Mouse (Mus musculus) heart, adult 9 months (tissue): ENCODE data around the gene Elovl6.

Experiments used
- DNase-seq, 2 experiments: peaks; one replicate each; pipeline ENCODE4 v3.0.0; 2022; ENCODE audit warnings: low spot score in 2 of 2

Elovl6 gene

DNA sequence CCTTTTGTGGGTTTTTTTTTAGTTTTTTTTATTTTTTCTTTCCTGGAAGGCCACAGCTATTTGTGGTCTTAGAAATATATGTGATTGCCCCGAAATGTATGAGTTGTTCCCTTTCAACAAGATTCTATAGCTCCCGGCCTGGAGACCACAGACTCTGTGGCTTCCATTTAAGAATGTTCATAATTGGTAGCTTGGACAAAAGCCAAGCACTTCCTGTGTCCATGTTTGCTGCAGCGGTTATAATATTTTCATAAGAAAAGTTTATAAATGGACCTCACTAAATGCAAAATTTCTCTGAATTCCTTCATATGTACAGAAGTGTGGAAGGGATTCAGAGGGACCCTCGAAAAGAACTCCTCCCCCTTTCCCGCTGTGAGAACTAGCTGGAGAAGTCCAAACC, 114.6 kb downstream of the Elovl6 start:
- DNase-seq = no peak

DNA sequence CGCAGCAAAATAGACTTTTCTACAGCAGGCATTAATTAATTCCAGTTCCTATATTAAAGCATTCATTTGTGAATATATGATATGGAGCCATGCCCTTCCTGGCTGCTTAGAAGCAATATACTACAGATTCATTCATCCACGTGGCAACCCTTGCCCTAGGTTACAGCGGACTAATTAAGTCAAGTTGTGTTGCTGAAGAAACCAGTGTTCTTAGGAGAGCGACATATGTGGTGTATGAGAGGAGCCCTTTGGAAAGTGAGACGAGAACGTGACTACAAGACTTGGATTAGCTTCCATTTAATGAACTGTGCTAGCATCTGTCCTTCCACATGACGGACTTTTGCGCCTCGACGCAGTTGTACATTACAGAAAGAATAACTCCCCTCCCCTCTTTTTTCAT, 115.2 kb downstream of the Elovl6 start:
- DNase-seq = no peak

DNA sequence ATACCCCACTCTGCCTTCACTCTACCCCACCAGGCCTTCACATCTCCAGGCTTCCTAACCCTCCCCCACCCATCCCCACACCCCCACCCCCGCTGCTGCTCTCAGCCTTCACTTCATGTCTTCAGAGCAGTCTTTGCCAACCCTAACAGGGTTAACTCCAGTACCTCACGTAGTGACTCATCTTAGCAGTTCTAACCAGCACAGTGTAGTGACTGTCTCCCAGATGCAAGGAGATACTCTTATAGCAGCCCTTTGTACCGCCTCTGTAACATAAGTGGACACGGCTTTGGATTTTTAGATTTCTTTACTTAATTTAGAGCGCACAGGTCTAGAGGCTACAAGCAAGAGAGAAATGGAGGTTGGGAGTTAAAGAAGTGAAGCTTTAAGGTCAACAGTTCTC, 116.4 kb downstream of the Elovl6 start:
- no peak for DNase-seq

DNA sequence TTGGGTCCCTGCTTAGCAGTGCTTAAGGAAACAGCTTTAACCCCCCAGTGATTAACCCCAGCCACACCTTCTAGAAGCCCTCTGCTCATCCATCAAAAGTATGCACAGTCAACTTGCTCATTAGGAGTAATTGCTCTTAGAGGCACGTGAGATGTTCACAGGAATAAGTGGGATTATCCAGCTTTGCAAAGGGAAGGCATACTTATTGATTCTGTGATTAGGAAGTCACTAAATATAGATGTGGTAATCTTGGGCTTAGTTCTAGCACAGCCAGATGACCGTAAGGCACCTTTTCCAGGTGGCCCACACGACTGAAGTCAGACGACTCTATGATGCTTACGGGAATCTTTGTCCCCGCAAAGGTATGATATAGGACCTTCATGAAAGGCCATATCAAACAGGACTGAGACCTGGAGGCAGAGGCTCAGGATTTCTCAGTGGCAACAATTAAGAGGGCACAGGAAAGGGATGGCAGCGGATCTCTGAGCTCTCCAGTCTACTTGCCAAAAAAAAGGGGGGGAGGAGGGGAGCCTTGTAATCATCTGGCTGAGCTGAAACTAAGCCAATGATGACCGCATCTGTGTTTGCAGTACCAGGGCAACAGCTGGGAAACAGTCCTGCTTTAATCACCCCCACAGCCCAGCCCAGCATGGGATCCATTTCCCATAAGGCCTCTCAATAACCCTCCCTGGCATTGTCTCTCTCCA, 117.6 kb downstream of the Elovl6 start:
- DNase-seq = peak; percentile 29 to 46

DNA sequence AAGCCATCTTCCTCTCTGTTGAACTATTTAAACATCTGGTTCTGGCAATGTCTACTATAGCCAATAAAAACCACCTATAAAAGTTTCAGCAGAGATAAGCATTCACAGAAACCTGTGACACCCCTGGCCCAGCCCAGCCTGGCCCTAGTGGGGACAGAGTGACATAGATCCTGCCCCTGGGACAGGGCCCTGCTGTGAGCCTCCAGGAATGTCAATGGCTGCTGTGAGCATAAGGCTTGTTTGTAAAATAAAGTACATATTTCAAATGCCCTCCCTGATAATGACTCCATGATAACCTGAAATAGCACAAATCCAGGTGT, 118.1 kb downstream of the Elovl6 start:
- DNase-seq = no peak

DNA sequence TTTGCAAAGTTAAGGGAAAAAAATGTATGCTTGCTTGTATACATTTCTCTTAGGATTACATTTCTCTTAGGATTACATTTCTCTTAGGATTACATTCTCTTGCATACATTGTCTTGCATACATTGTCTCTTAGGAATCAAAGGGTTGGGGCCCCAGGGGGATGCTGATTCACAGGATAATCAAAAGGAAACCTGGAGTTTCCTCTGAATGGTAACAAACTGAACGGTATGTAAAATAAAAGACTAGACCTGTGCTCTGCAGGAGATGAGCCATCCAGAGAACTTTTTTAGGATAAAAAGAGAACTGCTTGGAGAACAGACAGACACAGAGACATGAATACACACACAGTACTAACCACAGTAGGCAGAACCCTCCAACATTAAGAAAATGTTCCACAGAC, 118.8 kb downstream of the Elovl6 start:
- DNase-seq = no peak

DNA sequence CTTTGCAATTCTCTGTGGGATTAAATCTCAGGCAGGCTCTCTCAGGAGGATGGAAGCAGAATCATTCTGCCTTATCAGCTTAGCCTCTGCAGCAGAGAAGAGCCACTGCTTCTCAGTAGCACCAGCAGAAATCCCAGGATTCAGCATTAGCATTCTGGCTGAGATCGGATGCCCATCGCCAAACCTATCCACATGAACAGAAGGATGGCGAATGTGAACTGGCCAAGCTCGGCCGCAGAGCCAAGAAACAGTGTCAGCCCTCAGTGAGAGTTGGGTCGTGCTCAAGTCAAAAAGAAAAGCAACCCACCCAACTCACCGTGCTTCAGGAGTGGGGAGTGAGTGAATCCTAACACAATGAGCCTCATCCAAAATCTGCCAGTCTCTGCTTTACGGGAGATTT, 119.6 kb downstream of the Elovl6 start:
- DNase-seq = no peak

DNA sequence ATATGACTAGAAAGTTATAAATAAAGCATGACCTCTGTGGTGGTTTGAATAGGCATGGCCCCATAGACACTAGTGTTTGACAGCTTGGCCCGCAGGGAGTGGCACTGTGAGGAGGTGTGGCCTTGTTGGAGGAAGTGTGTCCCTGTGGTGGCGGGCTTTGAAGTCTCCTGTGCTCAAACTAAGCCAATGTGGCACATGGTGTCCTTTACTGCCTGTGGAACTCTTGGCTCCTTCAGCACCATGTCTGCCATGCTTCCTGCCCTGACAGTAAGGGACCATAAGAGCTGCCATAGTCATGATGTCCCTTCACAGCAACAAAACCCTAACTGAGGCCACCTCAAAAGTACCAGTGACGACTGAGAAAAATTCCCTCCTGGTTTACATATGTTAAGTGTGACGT, 120.3 kb downstream of the Elovl6 start:
- DNase-seq = no peak

DNA sequence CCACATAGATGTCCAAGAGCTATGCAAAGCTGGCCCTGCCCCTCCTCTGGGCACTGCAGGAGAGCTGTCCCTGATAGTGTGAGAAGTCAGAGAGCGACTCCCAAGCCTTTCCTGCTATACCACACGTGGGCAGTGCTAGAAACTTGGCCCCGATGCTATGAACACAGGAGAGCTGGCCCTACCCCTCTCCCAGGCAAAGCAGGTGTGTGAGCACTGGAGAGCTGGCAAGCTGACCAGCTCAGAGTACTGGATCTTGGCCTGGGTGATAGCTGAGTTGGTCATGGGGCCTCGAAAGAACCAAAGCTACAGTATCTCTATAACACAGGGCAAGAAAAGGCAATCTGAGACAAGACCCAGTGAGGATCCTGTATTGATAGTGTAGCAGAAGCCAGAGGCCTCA, 124.4 kb downstream of the Elovl6 start:
- no peak for DNase-seq

DNA sequence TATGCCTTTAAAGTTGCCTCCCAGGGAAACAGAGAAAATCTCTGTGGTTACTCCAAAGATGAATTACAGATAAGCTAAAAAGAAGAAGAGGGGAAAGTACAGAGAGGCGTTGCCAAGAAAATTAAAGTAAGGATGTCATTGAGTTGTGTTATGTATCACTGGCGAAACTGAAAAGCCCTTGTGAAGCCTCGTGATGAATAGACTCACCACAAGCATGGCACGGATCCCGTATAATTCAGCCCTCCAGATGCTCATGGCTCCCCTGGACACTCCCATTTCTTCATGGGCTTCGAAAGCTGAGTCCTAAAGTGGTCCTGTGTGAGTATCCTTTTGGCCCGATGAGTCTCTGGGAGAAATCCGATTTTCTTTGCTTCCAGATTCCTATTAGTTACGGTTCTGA, 125.1 kb downstream of the Elovl6 start:
- DNase-seq = no peak

DNA sequence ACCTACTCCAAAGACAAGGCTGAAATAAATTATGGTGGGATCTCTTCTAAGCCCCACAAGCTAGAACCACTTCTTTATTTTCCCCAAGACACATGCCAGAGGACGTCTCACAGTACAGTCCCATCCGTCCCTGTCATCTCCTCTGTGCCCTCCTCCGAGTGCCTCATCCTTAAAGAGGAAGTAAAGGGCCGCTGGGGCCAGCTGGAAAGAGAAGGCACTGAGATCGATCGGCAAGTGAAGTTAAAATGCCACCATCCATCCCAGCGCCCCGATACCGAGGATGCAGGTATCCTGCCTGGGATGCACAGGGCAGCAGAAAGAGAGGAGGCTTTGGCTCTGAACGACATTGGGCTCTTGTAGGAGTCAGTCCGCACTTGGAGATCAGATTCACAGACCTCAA, 125.6 kb downstream of the Elovl6 start:
- DNase-seq = no peak

DNA sequence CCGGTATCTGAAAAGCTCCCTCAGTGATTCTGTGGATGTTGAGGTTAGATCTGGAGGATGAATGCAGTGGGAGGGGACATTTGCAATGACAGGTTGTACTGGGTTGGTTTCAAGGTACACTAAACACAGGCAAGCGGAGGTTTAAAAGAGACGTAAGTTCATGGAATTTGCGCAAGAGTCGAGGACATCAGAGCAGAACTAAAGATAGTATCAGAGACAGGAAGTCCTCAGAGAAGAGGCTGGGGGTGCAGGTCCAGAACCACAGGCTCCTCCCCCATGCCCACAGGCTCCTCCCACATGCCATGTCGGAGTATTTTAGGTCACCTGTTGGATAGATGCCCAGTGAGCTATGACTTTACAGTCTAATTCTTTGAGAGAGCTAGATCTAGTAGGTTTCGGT, 126.6 kb downstream of the Elovl6 start:
- no peak for DNase-seq

DNA sequence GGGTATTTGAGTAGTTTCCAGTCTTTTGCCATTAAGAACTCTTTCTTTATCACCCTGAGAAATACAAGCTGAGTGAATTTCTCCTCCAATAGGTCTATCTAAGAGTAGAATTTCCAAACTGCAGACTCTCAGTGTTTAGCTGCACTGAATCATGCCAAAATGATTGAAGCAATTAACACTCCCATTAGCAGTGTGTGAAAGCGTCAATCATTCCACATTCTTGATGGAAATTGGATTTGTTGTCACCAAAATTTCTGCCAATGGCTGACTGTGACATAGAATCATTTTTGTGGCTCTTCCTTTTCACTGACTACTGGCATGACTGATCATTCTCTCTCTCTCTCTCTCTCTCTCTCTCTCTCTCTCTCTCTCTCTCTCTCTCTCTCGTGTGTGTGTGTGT, 131.8 kb downstream of the Elovl6 start:
- no peak for DNase-seq

DNA sequence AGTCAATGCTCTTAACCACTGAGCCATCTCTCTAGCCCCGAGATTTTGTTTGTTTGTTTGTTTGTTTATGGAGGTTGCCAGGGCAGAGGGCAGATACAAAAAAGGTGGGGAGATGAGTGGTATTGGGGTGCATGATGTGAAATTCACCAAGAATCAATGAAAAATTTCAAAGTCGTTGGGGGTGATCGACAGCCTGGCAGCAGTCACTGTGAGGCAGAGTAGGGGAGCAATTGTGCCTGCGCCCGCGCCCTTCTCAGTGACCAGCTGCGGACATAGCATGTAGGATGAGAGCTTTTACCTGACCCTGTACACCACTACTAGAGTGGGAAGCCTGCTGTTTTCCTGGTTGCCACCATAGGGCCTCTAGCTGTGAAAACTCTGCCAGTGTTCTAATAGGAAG, 143.8 kb downstream of the Elovl6 start:
- DNase-seq = no peak

DNA sequence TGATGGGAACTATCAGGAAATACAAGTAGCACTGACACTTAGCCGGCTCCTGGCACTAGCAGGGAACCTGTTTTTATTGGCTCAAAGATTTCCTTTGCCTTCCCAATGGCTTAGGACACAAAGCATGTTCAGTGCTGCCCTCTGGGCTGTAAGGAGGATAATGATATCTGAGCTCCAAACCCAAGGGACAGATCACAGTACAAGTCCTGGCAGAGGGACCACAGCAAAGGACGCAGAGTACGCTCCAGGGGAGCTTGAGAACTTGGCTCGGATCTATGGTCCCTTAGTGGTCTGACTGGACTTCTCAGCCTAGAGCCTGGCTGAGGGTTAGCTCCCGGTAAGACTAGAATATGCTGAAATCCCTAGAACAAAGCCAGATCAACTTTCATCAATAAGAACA, 148.1 kb downstream of the Elovl6 start:
- DNase-seq = peak; percentile 56 to 71

DNA sequence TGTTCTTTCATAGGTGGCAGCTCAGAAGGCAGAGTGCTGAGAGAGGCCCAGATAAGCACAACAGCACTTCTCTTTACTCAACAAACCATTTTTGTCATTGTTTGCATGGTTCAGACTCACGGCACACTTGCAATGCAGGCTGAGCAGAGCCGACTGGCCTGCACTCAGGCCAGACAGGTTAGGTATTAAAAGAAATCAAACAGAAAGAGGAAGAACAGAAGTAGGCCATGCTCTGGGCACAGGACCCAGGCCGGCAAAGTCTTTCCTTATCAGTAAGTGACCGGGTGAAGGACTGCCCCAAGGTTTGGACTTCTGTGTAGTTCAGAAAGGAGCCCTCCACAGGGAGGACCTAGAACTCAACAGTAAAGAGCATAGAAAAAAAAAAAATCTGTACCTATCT, 149.7 kb downstream of the Elovl6 start:
- no peak for DNase-seq

DNA sequence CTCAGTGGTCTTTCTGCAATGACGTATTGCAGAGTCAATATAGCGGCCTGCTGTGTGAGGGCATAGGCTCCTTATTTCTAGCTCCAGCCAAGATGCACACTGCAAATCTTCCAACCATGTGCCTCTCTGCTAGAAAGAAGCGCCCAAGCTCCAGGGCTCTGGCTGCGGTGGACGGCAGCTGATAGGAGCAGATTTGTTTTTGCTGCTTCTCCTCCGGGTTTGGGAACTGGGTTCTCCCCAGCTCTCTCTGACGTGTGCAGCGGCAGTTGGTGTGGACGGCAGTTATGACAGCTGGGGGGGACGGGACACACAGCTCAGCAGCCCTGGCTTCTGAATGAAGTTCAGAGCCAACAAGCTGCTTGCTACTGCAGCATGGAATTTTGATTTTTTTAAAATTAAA, 150.2 kb downstream of the Elovl6 start:
- peak; percentile 14 to 15 for DNase-seq

DNA sequence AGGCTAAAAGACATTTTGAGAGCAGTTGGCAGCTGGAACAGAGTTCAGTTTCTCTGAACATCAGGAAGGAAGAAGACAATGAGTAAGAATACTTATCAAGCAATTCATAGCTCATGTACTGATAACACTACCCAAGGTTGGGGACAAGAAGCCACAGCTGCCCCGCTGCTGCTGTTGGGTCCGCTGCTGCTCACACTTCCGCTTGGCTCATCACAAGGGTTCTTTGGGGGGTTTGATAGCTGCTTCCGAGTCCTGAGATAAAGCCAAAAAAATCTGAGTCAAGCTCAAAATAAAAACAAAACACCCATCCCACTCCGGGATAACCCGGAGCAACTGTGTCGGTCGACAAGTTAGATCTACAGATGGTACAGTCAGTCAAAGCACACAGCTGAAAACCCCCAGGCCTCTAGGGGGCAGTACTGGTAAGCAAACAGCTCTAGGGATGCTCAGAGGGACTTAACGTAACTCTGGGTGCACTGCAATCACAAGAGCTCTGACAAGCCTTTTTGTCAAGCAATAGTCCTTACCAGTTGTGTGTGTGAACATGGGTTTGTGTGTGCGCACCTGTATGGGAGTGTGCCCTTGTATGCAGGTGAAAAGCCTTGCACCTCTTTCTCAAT, 151.0 kb downstream of the Elovl6 start:
- no peak for DNase-seq

DNA sequence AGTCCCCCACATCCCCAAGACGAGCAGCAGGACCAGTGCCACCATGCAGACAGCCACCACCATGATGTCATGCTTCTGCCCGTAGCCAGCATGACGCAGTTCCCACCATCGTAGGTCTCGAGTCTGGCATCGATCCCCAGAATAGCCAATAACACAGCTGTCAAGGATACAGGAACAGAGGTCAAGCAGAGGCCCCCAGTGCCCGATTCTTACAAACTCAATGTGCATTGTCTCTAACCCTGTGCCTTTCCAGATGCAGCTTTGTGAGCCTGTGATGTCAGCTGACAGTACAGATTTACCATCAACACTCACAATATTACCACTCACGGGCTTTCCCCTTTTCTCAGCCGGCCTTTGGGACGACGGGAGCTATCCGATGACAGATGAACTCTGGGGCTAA, 154.0 kb downstream of the Elovl6 start:
- DNase-seq = no peak

DNA sequence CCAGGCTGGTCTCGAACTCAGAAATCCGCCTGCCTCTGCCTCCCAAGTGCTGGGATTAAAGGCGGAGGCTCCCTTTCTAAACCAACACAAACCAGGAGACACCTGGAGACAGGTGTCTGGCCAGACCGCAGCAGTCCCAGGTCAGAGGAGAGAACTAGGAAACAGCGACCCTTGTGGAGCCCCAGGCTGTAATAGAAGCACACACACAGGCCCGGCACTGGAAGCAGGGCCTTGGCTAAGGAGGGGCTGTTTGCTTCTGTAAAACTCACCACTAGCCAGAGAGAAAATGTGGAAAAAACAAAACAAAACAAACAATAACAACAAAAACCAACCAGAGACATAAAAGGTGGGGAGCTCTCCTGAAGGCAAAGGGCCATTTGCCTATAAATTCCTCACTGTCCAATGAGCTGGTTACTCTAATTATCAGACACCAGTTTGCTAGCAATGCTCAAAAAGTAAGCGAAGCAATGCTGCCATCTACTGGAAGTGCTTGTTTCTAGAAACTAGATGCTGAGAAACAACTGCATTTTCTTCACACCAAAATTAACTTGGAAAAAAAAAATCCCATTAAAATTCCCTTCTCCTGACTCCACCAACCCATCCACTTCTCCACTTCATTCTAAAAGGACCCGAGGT, 154.7 kb downstream of the Elovl6 start:
- DNase-seq = peak in 1 of 2 experiments; percentile 43

DNA sequence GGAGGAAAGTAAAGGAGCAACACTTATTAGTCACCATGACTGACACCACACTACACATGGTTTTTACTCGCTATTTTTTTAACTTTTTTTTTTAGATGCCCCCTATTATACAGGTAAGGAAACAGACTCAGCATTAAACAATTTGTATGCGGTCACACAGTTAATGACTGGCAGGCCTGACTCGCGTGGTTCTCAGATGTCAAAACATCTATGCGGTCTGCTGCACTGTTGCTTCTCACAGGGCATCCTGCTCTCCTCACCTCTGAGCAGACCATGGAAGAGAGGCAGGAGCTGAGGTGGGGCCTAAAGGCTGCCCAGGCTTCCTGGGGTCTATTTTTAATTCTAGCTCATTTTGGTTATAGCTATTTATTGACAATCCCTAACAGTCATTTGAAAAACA, 155.3 kb downstream of the Elovl6 start:
- DNase-seq = no peak
